Mouse (Mus musculus) liver, postnatal 0 days (tissue): ENCODE data around the gene Zfyve1.

Experiments
- CTCF ChIP-seq: sonication (generic); IDR thresholded peaks from 2 replicates; pipeline ENCODE4 v1.5.1; 2016; ENCODE audit warnings: antibody characterized with exemption, low read depth
- EP300 ChIP-seq: IDR thresholded peaks from 2 replicates; pipeline ENCODE4 v1.6.1; 2016; ENCODE audit warnings: antibody characterized with exemption, low read depth, mild to moderate bottlenecking

DNA sequence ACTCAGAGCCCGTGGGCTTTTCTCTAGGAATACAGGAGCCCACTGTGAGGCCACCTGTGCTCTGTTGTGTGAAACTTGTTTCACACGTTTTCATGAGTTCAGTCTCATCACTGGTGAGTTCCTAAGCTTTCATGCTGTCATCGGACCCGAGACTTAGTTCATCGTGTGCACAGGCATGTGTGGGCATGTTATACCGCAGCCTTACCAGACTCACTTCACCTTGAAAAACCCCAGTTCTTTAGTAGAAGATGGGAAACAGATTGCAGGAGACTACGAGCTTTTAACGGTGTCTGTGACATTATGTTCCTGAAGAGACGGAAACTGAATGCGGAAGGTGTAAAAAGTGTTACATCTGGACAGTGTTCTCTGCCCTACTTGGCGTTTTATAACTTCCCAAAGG, 61.6 kb downstream of the Zfyve1 start:
- TF ChIP-seq CTCF (no peak), EP300 (no peak)
